In genomic region chr11:69513840-69514239, GRCm38 (mm10) we compare ENCODE assay signal across 9 mouse cellular contexts. TPM values are rescaled to one million over a fixed set of nuclear protein-coding genes. Genes with fewer than 3 reads are reported as not detected.
DNase-seq lines count a peak whose midpoint lies in the region; ATAC-seq and TF ChIP-seq lines count a peak whose summit lies in the region.
"Had no signal": no experiment of that assay in that cellular context is flagged by ENCODE, and none has a peak within 500 bp of the region (broad histone marks: within the 10 kb centered on the region; RNA-seq: fewer than 3 reads in every experiment).

No protein-coding gene starts in this region.

- no peak for ATAC-seq in heart, embryonic 12.5 days (ENCODE audit: insufficient number of reproducible peaks, low FRiP score)
- ATAC-seq in forebrain, postnatal 0 days: peak; percentile 90

- no peaks in the 10 kb centered on the region for H3K9me3 ChIP-seq in heart, embryonic 12.5 days (replicated peaks)
- no peaks in the 10 kb centered on the region for H3K9me3 ChIP-seq in ES-E14 (ENCODE audit: control insufficient read depth, insufficient read depth, low read depth, low read length)
- no peaks in the 10 kb centered on the region for H3K9me3 ChIP-seq in forebrain, postnatal 0 days (ENCODE audit: low read length)

- peak; percentile 17 to 39 for DNase-seq in heart, adult 9 months (ENCODE audit: low spot score in 2 of 2)
- DNase-seq in ES-E14 (ENCODE audit: low read depth, low spot score): peak; percentile 40
- DNase-seq in cerebellum, adult 8-10 months: peak; percentile 50
- peak; percentile 84 for DNase-seq in forebrain, postnatal 0 days
- peak; percentile 78 to 80 for DNase-seq in kidney, postnatal 4 days
- peak; percentile 71 for DNase-seq in lung, postnatal 25 days (ENCODE audit: low spot score)
- peak; percentile 72 to 85 for DNase-seq in right cerebral cortex, postnatal 10 days (ENCODE audit: low spot score in 2 of 2)

- TF ChIP-seq CTCF in forebrain, postnatal 0 days (IDR thresholded peaks at IDR 0.05; ENCODE audit: low read depth): peak; percentile 85

- H3K27me3 ChIP-seq in heart, embryonic 12.5 days (replicated peaks): peaks cover 26% of the 10 kb centered on the region
- H3K27me3 ChIP-seq in forebrain, postnatal 0 days (ENCODE audit: insufficient read depth, low read length): no peaks in the 10 kb centered on the region

- in situ Hi-C loops in ES-E14 (cut with MboI; ENCODE audit: low sequenced_read_pairs in 2 of 2, unreplicated experiment in 2 of 2): loop anchor here in 1 of 2 experiments (10.0 kb wide), 1 partner anchor 249 kb away; no protein-coding TSS in a partner anchor

- peaks cover 19% of the 10 kb centered on the region for H3K4me1 ChIP-seq in heart, embryonic 12.5 days (replicated peaks)
- H3K4me1 ChIP-seq in ES-E14 (ENCODE audit: control insufficient read depth in 2 of 2, insufficient read depth in 2 of 2, low read length in 2 of 2, poor library complexity in 1 of 2): no peaks in the 10 kb centered on the region
- no peaks in the 10 kb centered on the region for H3K4me1 ChIP-seq in forebrain, postnatal 0 days (ENCODE audit: insufficient read depth)

- H3K9ac ChIP-seq in heart, embryonic 12.5 days: no peak overlapping the region
- no peak overlapping the region for H3K9ac ChIP-seq in ES-E14 (ENCODE audit: insufficient read depth, low read depth, low read length, poor library complexity, severe bottlenecking)
- H3K9ac ChIP-seq in forebrain, postnatal 0 days: no peak overlapping the region

- H3K4me2 ChIP-seq in heart, embryonic 12.5 days: no peak overlapping the region
- H3K4me2 ChIP-seq in forebrain, postnatal 0 days (ENCODE audit: low read depth): no peak overlapping the region

- WGBS in heart, embryonic 12.5 days: 4% methylated on average over 6 of the region's 6 CpGs
- WGBS in forebrain, postnatal 0 days: 12% methylated on average over 6 of the region's 6 CpGs

- no peaks in the 10 kb centered on the region for H3K36me3 ChIP-seq in heart, embryonic 12.5 days
- H3K36me3 ChIP-seq in ES-E14 (ENCODE audit: control insufficient read depth, insufficient read depth, low read length, poor library complexity, severe bottlenecking): no peaks in the 10 kb centered on the region
- no peaks in the 10 kb centered on the region for H3K36me3 ChIP-seq in forebrain, postnatal 0 days (ENCODE audit: insufficient read depth)

- no peak overlapping the region for H3K4me3 ChIP-seq in heart, embryonic 12.5 days
- no peak overlapping the region for H3K4me3 ChIP-seq in ES-E14 (ENCODE audit: insufficient read depth in 1 of 2, low read depth in 1 of 2, low read length in 2 of 2, poor library complexity in 1 of 2, severe bottlenecking in 1 of 2)
- no peak overlapping the region for H3K4me3 ChIP-seq in forebrain, postnatal 0 days (ENCODE audit: low read depth, low read length)

- no peak overlapping the region for H3K27ac ChIP-seq in heart, embryonic 12.5 days (ENCODE audit: poor library complexity, severe bottlenecking)
- H3K27ac ChIP-seq in ES-E14 (ENCODE audit: insufficient read depth, low read depth, low read length, poor library complexity, severe bottlenecking): no peak overlapping the region
- H3K27ac ChIP-seq in forebrain, postnatal 0 days (ENCODE audit: low read depth, low read length): no peak overlapping the region
- H3K27ac ChIP-seq: macrophage had no signal

TF ChIP-seq in ES-E14, 5 proteins besides CTCF, POLR2A, EP300 and RAD21:
- TF ChIP-seq MAFK (IDR thresholded peaks at IDR 0.05; ENCODE audit: insufficient read depth, low read depth, low read length): no peak
- peak; percentile 86 for TF ChIP-seq ZC3H11A (IDR thresholded peaks at IDR 0.05; ENCODE audit: borderline replicate concordance, low read depth, low read length)

RNA-seq across cellular contexts. Expression of gene Dnah2, which starts 35.1 kb away (rescaled TPM):
- 0.15 and 0.59 TPM in 2 replicates for polyA plus RNA-seq in heart, embryonic 12.5 days (2016; fragmentation: Nextera tagmentation; extraction: Ambion mirVana)
- 0.98 and 2.5 TPM in 2 replicates for total RNA-seq in ES-E14 (2012; rRNA removed)
- 9.5 and 12.3 TPM in 2 replicates for total RNA-seq in forebrain, postnatal 0 days (2014; rRNA removed)
- 1.8 and 3.0 TPM in 2 replicates for polyA plus RNA-seq in forebrain, postnatal 0 days (2015; fragmentation: Nextera tagmentation; extraction: Ambion mirVana)

RNA-seq across cellular contexts. Expression of gene Efnb3, which starts 46.2 kb away (rescaled TPM):
- 87.4 and 90.0 TPM in 2 replicates for polyA plus RNA-seq in heart, embryonic 12.5 days (2016; fragmentation: Nextera tagmentation; extraction: Ambion mirVana)
- 3.1 and 3.2 TPM in 2 replicates for total RNA-seq in ES-E14 (2012; rRNA removed)
- 137 and 184 TPM in 2 replicates for total RNA-seq in forebrain, postnatal 0 days (2014; rRNA removed)
- polyA plus RNA-seq in forebrain, postnatal 0 days (2015; fragmentation: Nextera tagmentation; extraction: Ambion mirVana): 149 and 171 TPM in 2 replicates

Comparison
In these comparisons a context has a peak if more than half of its experiments do, and no peak if none do; other contexts are left out.
1. DNase-seq: peak in every context shown above with its lines; median percentile 84 in forebrain, postnatal 0 days; 79 in kidney, postnatal 4 days; 78 in right cerebral cortex, postnatal 10 days; 71 in lung, postnatal 25 days; 50 in cerebellum, adult 8-10 months; 40 in ES-E14; 28 in heart, adult 9 months.
2. RNA of gene Efnb3, which starts 46.2 kb away (total RNA-seq): 137 to 184 TPM in forebrain, postnatal 0 days; 3.1 to 3.2 TPM in ES-E14; every median in the first group is over 10 times any median in the second.